Mouse (Mus musculus): ENCODE results near the gene Gm28230.

Gene Gm28230

GRCm38 (mm10) chr2:74703317-74703716, 23.2 kb upstream of the Gm28230 start:
- no peak for ATAC-seq (ENCODE audit: insufficient number of reproducible peaks, low FRiP score, low TSS enrichment)

- ATAC-seq (ENCODE audit: insufficient number of reproducible peaks, low FRiP score, low TSS enrichment) = no peak
Measured at GRCm38 (mm10) chr2:74703720-74704392, 22.7 kb upstream of the Gm28230 start.

- no peak for ATAC-seq (ENCODE audit: insufficient number of reproducible peaks, low FRiP score, low TSS enrichment)
Measured at GRCm38 (mm10) chr2:74704393-74704998, 22.0 kb upstream of the Gm28230 start, which contains the start of gene Hoxd8. Hoxd8 (plus strand) TSS chr2:74704615.

- no peak for ATAC-seq (ENCODE audit: insufficient number of reproducible peaks, low FRiP score, low TSS enrichment)
Measured at GRCm38 (mm10) chr2:74704999-74705466, 21.5 kb upstream of the Gm28230 start.

GRCm38 (mm10) chr2:74705467-74706089, 20.9 kb upstream of the Gm28230 start:
- no peak for ATAC-seq (ENCODE audit: insufficient number of reproducible peaks, low FRiP score, low TSS enrichment)

- no peak for ATAC-seq (ENCODE audit: insufficient number of reproducible peaks, low FRiP score, low TSS enrichment)
Measured at GRCm38 (mm10) chr2:74706393-74706960, 20.1 kb upstream of the Gm28230 start.

- no peak for ATAC-seq (ENCODE audit: insufficient number of reproducible peaks, low FRiP score, low TSS enrichment)
Measured at GRCm38 (mm10) chr2:74707599-74707998, 18.9 kb upstream of the Gm28230 start.

- ATAC-seq (ENCODE audit: insufficient number of reproducible peaks, low FRiP score, low TSS enrichment) = no peak
Measured at GRCm38 (mm10) chr2:74708676-74709075, 17.9 kb upstream of the Gm28230 start.

- ATAC-seq (ENCODE audit: insufficient number of reproducible peaks, low FRiP score, low TSS enrichment) = no peak
Measured at GRCm38 (mm10) chr2:74709465-74710419, 16.8 kb upstream of the Gm28230 start.

- ATAC-seq (ENCODE audit: insufficient number of reproducible peaks, low FRiP score, low TSS enrichment) = no peak
Measured at GRCm38 (mm10) chr2:74710929-74711543, 15.5 kb upstream of the Gm28230 start.

- ATAC-seq (ENCODE audit: insufficient number of reproducible peaks, low FRiP score, low TSS enrichment) = no peak
Measured at GRCm38 (mm10) chr2:74711721-74712621, 14.6 kb upstream of the Gm28230 start, which contains the start of the genes Hoxd3 and Hoxd4. Hoxd3 (plus strand) TSS chr2:74711927. Hoxd4 (plus strand) TSS chr2:74711929.

- ATAC-seq (ENCODE audit: insufficient number of reproducible peaks, low FRiP score, low TSS enrichment) = no peak
Measured at GRCm38 (mm10) chr2:74713239-74714150, 13.0 kb upstream of the Gm28230 start.

GRCm38 (mm10) chr2:74714156-74714789, 12.3 kb upstream of the Gm28230 start:
- no peak for ATAC-seq (ENCODE audit: insufficient number of reproducible peaks, low FRiP score, low TSS enrichment)

GRCm38 (mm10) chr2:74714881-74715280, 11.6 kb upstream of the Gm28230 start:
- no peak for ATAC-seq (ENCODE audit: insufficient number of reproducible peaks, low FRiP score, low TSS enrichment)

- no peak for ATAC-seq (ENCODE audit: insufficient number of reproducible peaks, low FRiP score, low TSS enrichment)
Measured at GRCm38 (mm10) chr2:74715504-74716241, 10.9 kb upstream of the Gm28230 start.

GRCm38 (mm10) chr2:74720384-74720783, 6.1 kb upstream of the Gm28230 start:
- no peak for ATAC-seq (ENCODE audit: insufficient number of reproducible peaks, low FRiP score, low TSS enrichment)

Data from cerebellum, adult (tissue).